Mouse (Mus musculus): ENCODE measurements around the gene Igsf3.

Igsf3 gene

DNA sequence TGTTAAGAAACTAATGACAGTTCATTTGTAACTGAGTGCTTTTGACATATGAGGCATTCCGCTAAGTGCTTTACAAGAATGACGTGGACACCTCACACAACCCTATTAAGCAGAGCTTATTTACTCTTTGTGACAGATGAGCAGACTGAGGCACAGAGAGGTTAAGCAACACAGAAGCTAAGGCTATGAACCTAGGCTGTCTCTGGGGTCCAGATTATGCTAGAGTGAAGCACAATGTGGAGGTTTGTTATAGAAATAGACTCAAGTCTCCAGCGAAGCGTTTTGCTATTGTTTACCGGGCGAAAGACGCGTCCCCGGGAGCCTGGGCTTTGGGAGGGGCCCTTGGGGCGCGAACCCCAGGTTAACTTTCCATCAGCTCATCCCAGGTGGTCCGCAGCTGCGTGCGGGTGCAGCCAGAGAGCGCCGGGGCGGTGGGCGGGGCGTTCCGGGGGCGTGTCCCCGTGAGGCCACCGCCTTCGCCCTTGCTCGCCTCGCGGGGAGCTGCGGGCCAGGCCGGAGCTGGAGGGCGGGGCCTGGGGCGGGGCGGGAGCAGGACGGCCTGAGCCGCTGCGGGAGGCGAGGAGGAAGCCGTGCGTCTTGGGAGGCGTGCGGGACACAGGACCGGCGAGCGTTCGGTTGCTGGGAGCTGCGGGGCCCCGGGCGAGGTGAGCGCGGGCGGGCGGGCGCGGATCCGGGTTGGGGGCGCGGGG, at the start of gene Igsf3:
Igsf3 (plus strand) TSS at position 546 of the 710 bp plus-strand sequence.
- ATAC-seq (ENCODE audit: low TSS enrichment): peak; percentile 33; the same call in 1 of the 2 replicates

DNA sequence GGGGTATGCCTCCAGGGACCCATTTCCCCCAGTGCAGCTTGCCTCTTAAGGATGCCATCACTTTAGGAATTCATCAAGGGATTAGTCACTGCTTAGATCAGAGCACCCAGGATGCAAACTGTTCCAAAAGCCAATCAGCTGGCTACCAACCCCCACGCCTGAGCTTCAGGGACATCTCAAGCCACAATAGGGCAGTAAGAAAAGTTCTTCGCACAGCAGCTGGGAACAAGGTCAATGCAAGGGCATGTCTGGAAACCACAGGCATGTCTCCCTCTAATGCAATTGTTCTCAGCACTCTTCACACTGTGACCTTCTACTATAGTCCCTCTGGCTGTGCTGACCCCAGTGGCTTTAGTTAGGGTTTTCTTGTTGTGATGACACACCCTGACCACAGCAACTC, 49.6 kb upstream of the Igsf3 start:
- ATAC-seq (ENCODE audit: low TSS enrichment): no peak

DNA sequence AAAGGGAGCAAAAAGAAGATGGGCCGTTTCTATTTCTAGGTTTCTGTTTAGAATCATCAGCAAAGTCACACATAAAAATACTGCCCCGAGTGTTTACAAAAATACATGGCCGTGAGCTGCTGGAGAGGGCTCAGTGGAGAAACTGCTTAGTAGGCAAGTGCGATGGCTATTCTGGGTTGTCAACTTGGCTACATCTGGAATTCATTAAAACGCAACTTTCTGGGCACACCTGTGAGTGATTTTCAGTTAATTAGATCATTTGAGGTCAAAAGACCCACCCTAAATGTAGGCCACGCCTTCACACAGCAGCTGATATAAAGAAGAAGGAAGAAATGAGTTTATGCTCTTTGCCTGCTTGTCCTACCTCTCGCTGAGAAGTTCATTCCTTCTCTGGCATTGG, 48.3 kb upstream of the Igsf3 start:
- no peak for ATAC-seq (ENCODE audit: low TSS enrichment)

DNA sequence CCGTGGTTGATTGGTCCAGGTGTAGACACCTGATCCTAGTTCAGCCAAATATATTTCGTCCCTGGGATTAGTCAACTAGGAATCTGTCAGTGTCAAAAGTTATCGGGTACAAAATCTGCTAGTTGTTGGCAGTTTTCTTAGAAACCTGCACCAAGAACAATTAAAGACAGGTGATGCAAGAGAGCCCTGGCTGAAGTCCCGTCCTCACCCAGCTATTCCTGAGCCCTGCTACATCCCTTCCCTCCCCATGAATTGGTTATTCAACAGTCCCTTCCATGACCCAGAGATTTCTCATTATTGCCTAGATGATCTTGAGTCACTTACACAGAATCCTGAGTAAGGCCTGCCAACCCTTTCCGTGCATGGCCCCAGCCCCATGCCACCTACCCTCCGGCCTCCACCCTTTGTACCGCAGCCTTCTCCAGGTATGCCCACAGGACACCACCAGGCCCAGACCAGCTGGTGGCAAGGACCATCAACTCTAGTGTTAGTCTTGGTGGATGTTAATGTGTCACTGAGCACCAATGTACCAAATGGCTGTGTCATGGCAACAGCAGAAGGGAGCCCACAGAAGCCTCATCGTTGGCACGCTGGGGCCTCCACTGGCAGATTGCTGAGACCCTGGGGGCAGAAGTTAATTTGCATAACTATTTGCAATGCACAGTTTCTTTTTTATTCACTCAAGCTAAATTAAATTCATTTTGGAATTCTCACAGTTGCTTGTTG, 33.5 kb upstream of the Igsf3 start:
- no peak for ATAC-seq (ENCODE audit: low TSS enrichment)

DNA sequence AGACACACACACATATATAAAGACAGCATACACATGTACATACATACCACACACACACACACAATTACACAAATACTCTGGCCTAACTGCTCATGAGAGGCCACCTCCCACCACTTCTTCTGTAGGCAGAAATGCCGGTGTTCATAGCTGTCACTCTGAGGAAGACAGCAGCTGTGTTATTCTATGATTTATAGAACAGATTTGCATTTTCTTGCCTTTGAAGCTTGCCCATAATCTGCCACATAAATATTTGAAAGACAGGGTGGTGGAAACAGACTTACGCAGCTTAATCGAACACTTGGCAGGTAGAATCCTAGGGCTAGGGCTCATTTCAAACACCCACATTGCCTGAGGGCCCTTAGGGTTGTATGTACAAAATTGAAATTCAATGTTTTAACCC, 32.6 kb upstream of the Igsf3 start:
- ATAC-seq (ENCODE audit: low TSS enrichment): peak; percentile 63; the same call in 1 of the 2 replicates

DNA sequence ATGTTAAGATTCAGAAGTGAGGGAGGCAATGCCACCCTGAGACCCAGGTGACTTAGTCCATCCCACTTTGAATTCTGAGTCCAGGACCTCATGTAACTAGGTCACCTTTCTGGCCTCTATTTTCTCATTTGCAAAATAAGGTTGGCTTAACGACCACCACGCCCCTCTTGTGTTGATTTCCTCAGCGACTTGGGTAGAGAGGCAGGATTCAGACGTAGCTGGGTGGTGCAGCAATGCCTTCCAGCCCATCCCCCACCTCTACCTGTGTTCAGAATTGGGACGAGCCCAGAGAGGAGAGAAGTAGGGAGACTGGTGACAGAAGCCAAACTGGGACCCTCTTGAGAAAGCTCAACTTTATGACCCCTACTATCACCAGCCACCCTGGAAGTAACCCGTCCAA, 31.6 kb upstream of the Igsf3 start:
- ATAC-seq (ENCODE audit: low TSS enrichment): no peak

DNA sequence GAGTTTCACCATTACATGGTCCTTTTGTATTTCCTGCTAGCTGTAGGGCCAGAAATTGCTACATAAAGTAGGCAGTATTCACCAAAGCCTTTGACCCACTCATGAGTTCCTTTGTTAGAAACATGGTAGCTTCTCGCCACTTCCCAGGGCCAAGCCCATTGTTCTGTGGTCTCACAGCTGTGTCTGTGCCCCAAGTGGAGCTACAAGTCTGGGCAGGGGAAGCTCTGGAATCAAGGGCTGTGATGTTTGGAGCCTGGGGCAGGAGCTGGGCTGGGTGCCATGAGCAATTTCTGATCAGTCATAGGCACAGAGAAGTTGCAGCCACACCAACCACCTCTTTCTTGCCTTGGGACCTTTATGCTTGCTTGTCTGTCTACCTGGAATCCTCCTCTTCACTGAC, 30.1 kb upstream of the Igsf3 start:
- ATAC-seq (ENCODE audit: low TSS enrichment): no peak

DNA sequence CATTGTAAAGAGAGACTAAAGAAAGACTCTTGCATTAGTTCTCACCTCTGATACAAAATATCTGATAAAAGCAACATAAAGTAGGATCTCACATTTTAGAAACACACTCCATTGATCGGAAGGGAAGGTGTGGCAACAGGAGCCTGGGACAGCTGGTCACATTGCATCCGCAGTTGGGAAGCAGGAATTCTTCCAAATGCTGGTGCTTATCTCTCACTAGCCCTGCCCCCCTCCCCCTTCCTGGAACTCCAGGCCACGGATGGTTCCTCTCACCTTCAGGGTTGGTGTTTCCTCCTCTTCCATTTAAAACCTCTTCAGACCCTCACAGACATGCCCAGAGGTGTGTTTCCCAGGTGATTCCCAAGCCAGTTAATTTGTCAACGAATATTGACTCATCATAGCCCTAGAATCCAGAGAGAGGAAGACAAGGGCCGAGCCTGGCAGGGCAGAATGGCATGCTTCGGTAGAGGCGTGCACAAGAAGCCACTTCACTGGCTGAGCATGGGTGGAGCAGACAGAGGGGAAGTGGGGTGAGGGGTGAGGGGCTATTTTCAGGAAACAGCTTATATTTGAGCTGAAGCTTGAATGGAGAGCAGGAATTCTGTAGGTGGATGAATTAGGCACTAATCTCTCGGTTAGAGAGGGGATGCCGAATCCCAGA, 28.3 kb upstream of the Igsf3 start:
- ATAC-seq (ENCODE audit: low TSS enrichment): no peak

DNA sequence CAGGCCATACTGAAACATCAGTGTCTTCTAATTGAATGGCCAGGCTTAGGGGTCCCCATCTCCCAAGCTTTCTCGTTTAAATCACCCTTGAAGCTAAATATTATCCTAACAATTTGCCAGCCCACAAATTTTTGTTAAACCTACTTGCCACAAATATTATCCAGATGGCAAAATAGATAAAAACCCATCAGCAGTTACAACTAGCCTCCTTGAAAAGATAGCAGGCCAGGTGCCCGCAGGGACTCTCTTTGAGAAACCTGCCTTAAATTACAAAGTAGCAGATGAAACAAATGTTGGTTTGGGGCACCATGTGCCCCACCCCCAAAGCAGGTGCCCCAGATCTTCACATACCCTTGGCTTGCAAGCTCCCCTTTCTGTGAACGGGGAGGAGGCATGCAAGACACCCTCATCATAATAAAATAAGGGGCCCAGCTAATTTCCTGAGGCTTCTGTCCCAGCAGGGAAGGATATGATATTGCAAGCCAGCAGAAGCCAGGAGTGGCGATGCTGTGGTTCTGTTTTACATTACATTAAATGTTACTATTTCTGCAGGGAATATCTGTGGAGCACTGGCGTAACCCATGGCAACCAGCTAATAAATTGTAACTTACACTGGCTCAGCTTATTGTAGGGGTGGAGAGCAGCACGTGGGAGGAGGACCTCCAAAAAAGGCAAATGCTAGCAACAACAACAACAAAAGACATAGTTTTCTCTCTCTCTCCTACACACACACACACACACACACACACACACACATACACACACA, 27.2 kb upstream of the Igsf3 start:
- no peak for ATAC-seq (ENCODE audit: low TSS enrichment)

DNA sequence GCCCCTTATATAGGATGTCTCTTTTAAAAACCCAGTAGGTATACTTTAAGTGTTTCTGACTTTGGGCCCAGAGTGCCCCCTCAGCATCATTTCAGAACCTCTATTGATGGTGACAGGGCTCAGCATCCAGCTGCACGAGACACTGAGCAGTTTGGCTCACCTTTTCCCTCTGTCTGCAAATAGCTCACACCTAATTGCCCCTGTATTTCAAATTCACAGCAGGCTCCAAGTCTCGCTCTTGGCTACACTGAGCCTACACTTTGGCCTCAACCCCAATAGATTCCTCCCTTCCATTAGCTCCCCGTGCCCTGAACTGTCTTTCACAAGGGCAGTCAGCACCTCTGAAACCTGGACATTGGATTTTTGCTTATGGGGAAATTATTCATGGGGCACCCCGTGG, 26.5 kb upstream of the Igsf3 start:
- no peak for ATAC-seq (ENCODE audit: low TSS enrichment)

DNA sequence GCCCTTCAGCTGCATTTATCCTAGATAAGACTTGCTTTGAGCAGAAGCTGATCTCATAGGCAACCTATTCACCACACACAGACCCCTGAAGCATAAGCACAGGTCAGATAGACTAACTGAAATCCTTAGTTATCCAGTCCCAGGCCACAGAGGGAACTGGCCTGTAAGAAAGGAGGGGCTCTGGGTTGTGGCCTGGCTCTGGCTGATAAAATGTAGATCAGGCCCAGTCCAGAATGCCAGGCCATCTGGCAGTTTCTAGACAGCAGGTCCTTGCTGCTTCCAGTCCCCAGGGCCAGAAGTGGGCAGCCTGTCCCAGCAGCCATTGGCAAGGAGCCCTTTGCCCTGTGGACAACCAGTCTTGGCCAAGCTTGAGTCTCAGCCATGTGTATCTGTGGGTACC, 22.4 kb upstream of the Igsf3 start:
- no peak for ATAC-seq (ENCODE audit: low TSS enrichment)

DNA sequence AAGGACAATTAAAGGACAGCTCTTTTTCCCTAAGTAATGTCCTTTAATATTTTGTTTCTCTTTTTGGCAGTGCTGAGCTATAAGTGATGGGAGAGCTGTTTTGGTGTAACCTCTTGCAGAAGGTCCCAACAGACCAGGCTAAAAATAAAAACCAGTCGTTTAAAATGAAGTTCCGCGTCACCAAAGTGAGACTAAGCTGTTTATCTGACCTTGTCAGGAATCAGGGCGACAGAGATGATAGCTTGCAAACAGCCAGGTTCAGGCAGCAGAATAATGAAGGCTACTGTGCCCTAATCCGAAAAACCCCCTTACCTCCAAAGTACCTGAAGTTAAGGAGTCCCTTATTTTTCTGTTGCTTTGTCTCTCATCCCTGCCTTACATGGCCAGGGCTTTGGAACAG, 21.2 kb upstream of the Igsf3 start:
- ATAC-seq (ENCODE audit: low TSS enrichment): no peak

DNA sequence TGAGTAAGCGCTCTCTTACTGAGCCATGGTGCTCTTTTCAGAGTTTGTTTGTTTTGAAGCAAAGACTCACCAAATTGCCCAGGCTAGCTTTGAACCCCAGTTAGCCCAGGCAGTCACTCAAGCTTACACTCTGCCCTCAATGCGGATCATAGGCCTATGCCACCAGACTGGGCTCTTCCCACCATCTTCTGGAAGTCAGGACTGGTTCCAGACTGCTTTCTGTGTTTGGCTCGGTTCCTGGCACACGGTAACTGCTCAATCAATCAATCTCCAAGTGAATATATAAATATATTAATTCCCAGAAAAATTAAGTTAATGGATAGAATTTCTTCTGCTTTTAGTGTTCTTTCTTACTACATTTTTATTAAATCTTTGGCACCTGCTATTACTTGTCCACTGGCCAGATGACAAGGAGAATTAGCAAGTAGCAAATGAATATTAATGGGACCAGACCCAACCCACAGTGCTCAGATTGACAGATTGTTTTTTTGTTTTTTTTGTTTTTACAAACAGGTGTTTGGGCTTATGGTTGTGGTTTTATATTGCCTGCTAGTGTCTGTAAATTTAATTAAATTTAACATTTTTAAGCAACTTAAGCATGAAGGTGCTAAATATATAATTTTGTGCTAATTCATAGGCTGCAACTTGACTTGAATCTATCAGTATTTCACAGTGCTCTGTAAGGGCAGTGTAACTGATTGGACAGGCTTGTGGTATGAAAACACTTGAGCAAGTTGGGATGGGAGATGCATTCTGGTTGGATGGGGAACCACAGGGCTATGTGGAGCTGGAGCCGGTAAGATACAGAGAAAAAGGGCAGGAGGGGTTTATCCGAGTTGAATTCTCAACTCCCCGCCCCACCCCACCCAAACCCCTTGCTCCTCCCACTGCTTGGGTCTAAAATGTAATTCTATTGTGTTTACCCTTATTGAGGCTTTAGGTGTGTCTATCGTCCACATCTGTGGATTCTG, 20.0 kb upstream of the Igsf3 start:
- no peak for ATAC-seq (ENCODE audit: low TSS enrichment)

DNA sequence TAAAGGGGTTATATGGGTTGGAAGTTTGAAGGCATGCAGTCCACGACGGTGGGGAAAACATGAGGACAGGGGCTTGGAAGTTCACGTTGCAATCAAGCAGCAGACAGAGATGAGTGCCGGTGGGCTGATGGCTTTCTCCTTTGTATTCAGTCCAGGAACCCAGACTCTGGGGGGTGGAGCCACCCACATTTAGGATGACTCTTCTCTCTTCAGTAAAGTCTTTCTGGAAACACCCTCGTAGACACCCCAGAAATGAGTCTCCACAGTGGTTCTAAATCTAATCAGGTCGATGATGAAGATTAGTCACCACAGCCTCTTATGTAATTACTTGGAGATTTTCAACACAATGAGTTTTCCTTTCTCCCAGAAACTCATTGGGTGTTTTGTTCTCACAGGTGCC, 16.1 kb upstream of the Igsf3 start:
- ATAC-seq (ENCODE audit: low TSS enrichment): peak; percentile 73

DNA sequence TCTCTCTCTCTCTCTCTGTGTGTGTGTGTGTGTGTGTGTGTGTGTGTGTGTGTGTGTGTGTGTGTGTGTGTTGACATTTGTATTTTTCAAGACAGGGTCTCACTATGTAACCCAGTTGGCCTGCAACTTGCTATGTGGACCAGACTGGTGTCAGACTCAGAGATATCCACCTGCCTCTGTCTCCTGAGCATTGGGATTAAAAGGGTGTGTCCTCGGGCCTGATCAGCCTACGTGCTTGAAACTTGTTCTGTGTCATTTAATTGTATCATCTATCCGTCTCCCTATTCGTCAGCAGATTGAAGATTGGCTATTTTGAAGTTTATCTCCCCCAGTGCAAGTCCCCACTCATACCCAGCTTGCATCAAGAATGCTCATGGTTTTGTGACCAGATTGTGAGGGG, 14.5 kb upstream of the Igsf3 start:
- ATAC-seq (ENCODE audit: low TSS enrichment): no peak

DNA sequence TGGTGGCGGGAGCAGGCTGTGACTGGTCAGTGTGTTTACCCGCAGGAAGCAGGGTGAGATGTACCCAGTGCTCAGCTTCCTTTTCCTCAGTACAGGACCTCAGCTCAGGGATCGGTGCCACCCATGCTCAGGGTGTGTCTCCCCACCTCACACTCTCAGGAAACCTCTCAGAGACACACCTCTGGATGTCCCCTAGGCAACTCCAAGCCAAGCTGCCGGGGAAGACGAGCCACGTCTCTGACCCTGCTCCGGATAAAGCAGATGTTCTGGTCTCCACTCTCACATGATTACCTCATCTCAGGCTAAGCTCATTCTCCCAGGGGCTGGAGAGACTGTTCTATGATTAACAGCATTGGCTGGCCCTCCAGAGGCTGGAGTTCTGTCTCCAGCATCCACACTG, 13.3 kb upstream of the Igsf3 start:
- no peak for ATAC-seq (ENCODE audit: low TSS enrichment)

DNA sequence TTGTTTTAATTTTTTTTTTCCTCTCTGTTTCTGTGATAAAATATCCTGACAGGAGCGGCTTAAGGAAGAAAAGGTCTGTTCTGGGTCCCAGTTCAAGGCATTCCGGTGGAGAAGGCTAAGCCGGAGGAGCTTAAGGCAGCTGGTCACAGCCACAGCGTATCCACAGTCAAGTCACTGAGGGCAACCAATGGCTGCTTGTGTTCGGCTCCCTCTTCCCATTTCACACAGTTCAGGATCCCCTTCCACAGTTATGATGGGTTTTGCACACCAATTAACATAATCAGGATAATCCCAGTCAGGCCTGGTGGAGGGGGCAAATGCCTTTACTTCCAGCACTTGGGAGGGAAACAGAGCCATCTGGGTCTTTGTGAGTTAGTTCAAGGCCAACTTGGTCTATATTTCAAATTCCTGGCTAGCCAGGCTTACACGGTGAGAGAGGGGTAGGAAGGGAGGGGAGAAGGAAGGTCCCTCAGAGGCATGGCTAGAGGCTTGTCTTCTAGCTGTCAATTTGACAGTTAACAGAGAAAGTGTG, 11.7 kb upstream of the Igsf3 start:
- no peak for ATAC-seq (ENCODE audit: low TSS enrichment)

DNA sequence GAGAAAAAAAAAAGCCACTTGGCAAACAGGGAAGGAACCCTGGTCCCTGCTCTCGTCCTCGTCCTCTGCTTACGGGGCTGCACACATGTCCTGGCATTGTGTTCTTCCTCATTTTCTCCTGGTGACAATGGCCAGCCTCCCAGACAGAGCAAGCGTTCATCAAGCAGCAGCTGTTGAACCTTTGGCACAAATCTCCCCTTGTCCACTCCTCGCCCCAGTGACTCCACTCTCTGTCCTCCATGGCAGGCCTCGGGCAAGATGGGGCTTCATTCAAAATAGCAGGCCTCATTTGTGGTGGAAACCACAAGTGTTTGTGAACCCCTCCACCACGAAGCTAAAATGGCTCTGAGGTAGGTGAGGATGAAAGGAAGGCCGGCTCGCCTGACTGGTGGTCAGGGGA, 11.0 kb upstream of the Igsf3 start:
- peak; percentile 43; the same call in 1 of the 2 replicates for ATAC-seq (ENCODE audit: low TSS enrichment)

DNA sequence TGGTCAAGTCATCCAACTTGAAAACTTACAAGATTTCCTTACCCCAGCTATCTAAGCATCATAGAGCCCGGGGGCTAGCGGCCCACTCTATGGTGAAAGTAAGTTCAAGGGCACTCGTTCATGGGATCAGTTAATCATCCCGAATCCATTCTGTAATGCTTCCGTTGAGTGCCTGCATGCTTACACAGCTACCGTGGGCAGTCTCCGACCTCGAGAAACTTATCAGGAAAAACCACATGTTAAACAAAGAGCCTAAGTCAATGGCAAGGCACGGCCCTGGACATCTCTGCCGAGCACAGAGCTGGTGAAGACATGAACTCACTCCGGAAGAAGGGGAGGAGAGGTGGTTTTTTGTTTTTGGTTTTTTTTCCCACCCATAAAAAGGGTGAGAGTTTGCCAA, 9.5 kb upstream of the Igsf3 start:
- ATAC-seq (ENCODE audit: low TSS enrichment): no peak

DNA sequence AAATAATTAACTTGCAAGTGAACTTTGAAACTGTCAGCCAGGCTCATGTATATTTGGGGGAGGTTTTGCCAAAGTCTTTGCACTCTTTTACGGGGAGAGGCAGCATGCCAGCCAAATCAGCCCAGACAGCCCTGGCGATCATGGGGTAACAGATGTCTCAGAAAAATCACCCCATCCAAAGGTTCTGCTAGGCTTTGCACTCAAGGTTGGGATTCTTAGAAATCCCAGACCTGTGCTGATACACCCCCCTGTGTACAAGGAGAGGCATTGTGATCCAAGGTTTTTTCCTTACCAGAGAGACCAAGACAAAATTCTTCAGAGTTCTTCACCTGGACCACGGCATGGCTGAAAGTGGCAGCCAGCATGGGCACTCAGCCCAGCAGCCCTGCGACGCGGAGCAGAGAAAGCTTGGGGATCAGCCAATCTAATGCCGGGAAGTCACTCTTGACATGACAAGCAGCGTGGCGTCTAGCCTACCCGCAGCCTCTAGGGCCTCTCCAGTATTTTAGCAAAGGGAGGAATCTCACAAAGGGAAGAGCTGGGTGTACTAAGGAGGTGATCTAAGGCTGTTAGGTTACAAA, 7.5 kb upstream of the Igsf3 start:
- ATAC-seq (ENCODE audit: low TSS enrichment): no peak
